Mouse (Mus musculus) heart, adult 9 months (tissue): ENCODE results near the gene Sobp.

Experiments used
- DNase-seq, 2 experiments: peaks; one replicate each; pipeline ENCODE4 v3.0.0; 2022; ENCODE audit warnings: low spot score in 2 of 2

The Sobp gene

GRCm38 (mm10) chr10:43087421-43087820, 86.9 kb downstream of the Sobp start:
- no peak for DNase-seq

- no peak for DNase-seq
Observed at GRCm38 (mm10) chr10:43086888-43087287, 87.4 kb downstream of the Sobp start.

GRCm38 (mm10) chr10:43084087-43084366, 90.3 kb downstream of the Sobp start:
- DNase-seq, result no peak

- no peak for DNase-seq
Observed at GRCm38 (mm10) chr10:43083288-43084086, 90.8 kb downstream of the Sobp start.

GRCm38 (mm10) chr10:43081316-43081715, 93.0 kb downstream of the Sobp start:
- DNase-seq, result no peak

GRCm38 (mm10) chr10:43075535-43076152, 98.7 kb downstream of the Sobp start:
- DNase-seq, result no peak

- DNase-seq, result no peak
Observed at GRCm38 (mm10) chr10:43073281-43073680, 101.0 kb downstream of the Sobp start.

GRCm38 (mm10) chr10:43070893-43071292, 103.4 kb downstream of the Sobp start:
- DNase-seq, result peak in 1 of 2 experiments; percentile 25

GRCm38 (mm10) chr10:43065331-43065730, 109.0 kb downstream of the Sobp start:
- DNase-seq, result no peak

GRCm38 (mm10) chr10:43061519-43062105, 112.7 kb downstream of the Sobp start:
- DNase-seq, result no peak

GRCm38 (mm10) chr10:43055405-43055804, 118.9 kb downstream of the Sobp start:
- DNase-seq, result no peak

- no peak for DNase-seq
Observed at GRCm38 (mm10) chr10:43054776-43055175, 119.6 kb downstream of the Sobp start.

- no peak for DNase-seq
Observed at GRCm38 (mm10) chr10:43053861-43054560, 120.3 kb downstream of the Sobp start.

GRCm38 (mm10) chr10:43052462-43052861, 121.9 kb downstream of the Sobp start:
- DNase-seq, result peak in 1 of 2 experiments; percentile 24

GRCm38 (mm10) chr10:43047804-43048348, 126.5 kb downstream of the Sobp start:
- peak; percentile 43 to 44 for DNase-seq

GRCm38 (mm10) chr10:43043351-43044209, 130.8 kb downstream of the Sobp start:
- DNase-seq, result peak; percentile 54 to 72

- no peak for DNase-seq
Observed at GRCm38 (mm10) chr10:43042591-43043327, 131.6 kb downstream of the Sobp start.

- DNase-seq, result no peak
Observed at GRCm38 (mm10) chr10:43041794-43042193, 132.5 kb downstream of the Sobp start.

GRCm38 (mm10) chr10:43037455-43037793, 136.9 kb downstream of the Sobp start:
- DNase-seq, result no peak

- no peak for DNase-seq
Observed at GRCm38 (mm10) chr10:43036646-43037454, 137.5 kb downstream of the Sobp start.
